Mouse (Mus musculus): ENCODE measurements around the gene Fgfr2. TPM values are rescaled to one million over a fixed set of nuclear protein-coding genes. Genes with fewer than 3 reads are reported as not detected.

The Fgfr2 gene
- polyA plus RNA-seq, 1 experiment from 2014 or later, result 67.0 TPM

DNA sequence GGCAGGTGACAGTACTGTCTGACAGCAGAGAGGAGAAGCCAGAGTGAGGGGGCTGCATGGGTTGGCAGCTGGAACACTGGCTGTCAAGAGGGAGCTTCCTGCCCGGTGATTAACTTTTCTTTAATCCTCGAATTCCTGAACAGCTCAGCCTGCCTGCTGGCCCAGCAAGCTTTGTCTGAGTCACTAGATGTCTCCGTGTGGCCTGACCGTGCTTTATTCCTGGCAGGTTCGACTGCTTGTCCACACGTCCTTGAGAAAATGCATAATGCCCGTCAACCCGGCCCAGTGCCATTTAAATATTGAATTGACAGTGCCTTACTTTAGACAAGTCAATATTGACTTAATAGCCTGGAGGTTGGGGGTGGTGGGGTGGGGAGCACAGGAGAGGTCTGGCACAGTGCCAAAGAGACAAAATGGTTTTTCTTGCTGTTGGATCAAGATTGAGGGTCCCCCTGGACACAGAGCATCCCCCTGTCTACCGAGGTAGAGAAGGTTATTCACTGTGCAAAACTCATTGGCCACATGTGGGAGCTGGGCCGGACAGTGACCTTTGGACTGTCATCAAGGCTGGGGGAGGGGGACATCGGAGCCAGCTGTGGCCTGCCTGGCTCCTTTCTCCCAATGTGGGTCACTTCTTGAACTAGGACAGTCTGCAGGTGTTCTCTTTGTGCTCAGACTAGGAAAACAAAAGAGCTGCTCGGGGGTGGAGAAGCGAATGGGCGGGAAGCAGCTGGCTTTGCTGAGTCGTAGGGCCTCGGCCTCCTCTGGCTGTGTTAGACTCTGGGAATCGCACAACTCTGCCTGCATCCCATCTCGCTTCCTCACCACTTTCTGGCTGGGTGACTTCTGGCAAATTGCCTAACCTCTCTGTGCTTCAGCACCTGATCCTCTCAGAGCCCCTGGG lies 2287.9 kb downstream of the Fgfr2 start:
- H3K4me3 ChIP-seq (replicated peaks), result no peak overlapping the region
- no peaks in the 10 kb centered on the region for H3K9me3 ChIP-seq
- peaks cover 19% of the 10 kb centered on the region for H3K4me1 ChIP-seq (replicated peaks)
- no peaks in the 10 kb centered on the region for H3K27me3 ChIP-seq (replicated peaks)
- H3K9ac ChIP-seq, result no peak overlapping the region; the same call in 1 of the 2 replicates
- H3K4me2 ChIP-seq (replicated peaks), result peak overlapping the region; percentile 12; the same call in 1 of the 2 replicates
- WGBS, result 18% methylated on average over 18 of the region's 18 CpGs
- ATAC-seq, result peak; percentile 52
- no peaks in the 10 kb centered on the region for H3K36me3 ChIP-seq
- H3K27ac ChIP-seq, result peak overlapping the region; percentile 25; the same call in 1 of the 2 replicates

- H3K36me3 ChIP-seq, result no peaks in the 10 kb centered on the region
- H3K4me1 ChIP-seq (replicated peaks), result peaks cover 19% of the 10 kb centered on the region
- H3K27ac ChIP-seq, result peak overlapping the region; percentile 25; the same call in 1 of the 2 replicates
- H3K4me2 ChIP-seq (replicated peaks), result peak overlapping the region; percentile 22; the same call in 1 of the 2 replicates
- ATAC-seq, result peak; percentile 95
- H3K9me3 ChIP-seq, result no peaks in the 10 kb centered on the region
- no peaks in the 10 kb centered on the region for H3K27me3 ChIP-seq (replicated peaks)
- 22% methylated on average over 21 of the region's 21 CpGs for WGBS
- H3K4me3 ChIP-seq (replicated peaks), result no peak overlapping the region
- no peak overlapping the region for H3K9ac ChIP-seq
Observed at GRCm38 (mm10) chr7:130834299-130834698, 2288.9 kb downstream of the Fgfr2 start.

DNA sequence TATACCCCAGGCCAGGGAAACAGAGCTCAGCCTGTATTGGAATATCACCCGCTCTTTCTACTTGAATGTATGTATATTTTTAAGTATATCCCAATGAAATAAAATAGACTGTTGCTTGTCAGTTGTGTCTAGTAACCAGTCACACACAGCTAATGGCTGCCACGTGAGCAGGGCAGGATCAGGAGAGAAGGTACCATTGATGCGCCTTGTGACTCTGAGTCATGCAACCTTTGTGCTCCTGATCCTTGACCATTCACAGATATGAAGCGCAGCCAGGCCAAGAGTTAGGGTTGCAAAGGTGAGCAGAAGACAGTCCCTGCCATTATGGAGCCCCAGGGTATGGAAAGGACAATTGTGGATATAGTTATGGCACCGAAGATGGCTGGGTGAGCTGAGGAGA lies 2291.6 kb downstream of the Fgfr2 start:
- Histone ChIP-seq H3K27me3 (replicated peaks) (no peaks in the 10 kb centered on the region), H3K4me2 (replicated peaks) (no peak overlapping the region), H3K36me3 (no peaks in the 10 kb centered on the region), H3K9me3 (no peaks in the 10 kb centered on the region), H3K4me3 (replicated peaks) (no peak overlapping the region), H3K27ac (no peak overlapping the region), H3K4me1 (replicated peaks) (peaks cover 19% of the 10 kb centered on the region), H3K9ac (no peak overlapping the region)
- no peak for ATAC-seq
- 86% methylated on average over 5 of the region's 5 CpGs for WGBS

GRCm38 (mm10) chr7:130828475-130828874 lies 2294.7 kb downstream of the Fgfr2 start:
- ATAC-seq, result no peak
- H3K27me3 ChIP-seq (replicated peaks), result no peaks in the 10 kb centered on the region
- no peak overlapping the region for H3K4me3 ChIP-seq (replicated peaks)
- H3K36me3 ChIP-seq, result no peaks in the 10 kb centered on the region
- no peak overlapping the region for H3K27ac ChIP-seq
- WGBS, result 90% methylated on average over 10 of the region's 10 CpGs
- H3K4me2 ChIP-seq (replicated peaks), result no peak overlapping the region
- no peaks in the 10 kb centered on the region for H3K4me1 ChIP-seq (replicated peaks)
- H3K9ac ChIP-seq, result no peak overlapping the region
- H3K9me3 ChIP-seq, result no peaks in the 10 kb centered on the region

GRCm38 (mm10) chr7:130827844-130828403 lies 2295.2 kb downstream of the Fgfr2 start:
- H3K36me3 ChIP-seq, result no peaks in the 10 kb centered on the region
- no peak overlapping the region for H3K27ac ChIP-seq
- no peaks in the 10 kb centered on the region for H3K9me3 ChIP-seq
- no peak for ATAC-seq
- no peaks in the 10 kb centered on the region for H3K27me3 ChIP-seq (replicated peaks)
- WGBS, result 90% methylated on average over 9 of the region's 9 CpGs
- H3K4me1 ChIP-seq (replicated peaks), result no peaks in the 10 kb centered on the region
- no peak overlapping the region for H3K4me3 ChIP-seq (replicated peaks)
- no peak overlapping the region for H3K4me2 ChIP-seq (replicated peaks)
- no peak overlapping the region for H3K9ac ChIP-seq

GRCm38 (mm10) chr7:130827431-130827830 lies 2295.7 kb downstream of the Fgfr2 start:
- no peaks in the 10 kb centered on the region for H3K9me3 ChIP-seq
- no peak overlapping the region for H3K4me2 ChIP-seq (replicated peaks)
- ATAC-seq, result no peak
- no peaks in the 10 kb centered on the region for H3K4me1 ChIP-seq (replicated peaks)
- H3K27ac ChIP-seq, result no peak overlapping the region
- no peaks in the 10 kb centered on the region for H3K27me3 ChIP-seq (replicated peaks)
- 31% methylated on average over 3 of the region's 3 CpGs for WGBS
- H3K4me3 ChIP-seq (replicated peaks), result no peak overlapping the region
- H3K9ac ChIP-seq, result no peak overlapping the region
- H3K36me3 ChIP-seq, result no peaks in the 10 kb centered on the region

- no peak for ATAC-seq
- Histone ChIP-seq H3K36me3 (no peaks in the 10 kb centered on the region), H3K4me2 (replicated peaks) (no peak overlapping the region), H3K9me3 (no peaks in the 10 kb centered on the region), H3K4me3 (replicated peaks) (no peak overlapping the region), H3K4me1 (replicated peaks) (no peaks in the 10 kb centered on the region), H3K27me3 (replicated peaks) (no peaks in the 10 kb centered on the region), H3K27ac (no peak overlapping the region), H3K9ac (no peak overlapping the region)
- 76% methylated on average over 3 of the region's 3 CpGs for WGBS
Observed at GRCm38 (mm10) chr7:130826343-130826742, 2296.8 kb downstream of the Fgfr2 start.

- Histone ChIP-seq H3K9ac (no peak overlapping the region), H3K4me1 (replicated peaks) (no peaks in the 10 kb centered on the region), H3K4me2 (replicated peaks) (no peak overlapping the region), H3K36me3 (no peaks in the 10 kb centered on the region), H3K9me3 (no peaks in the 10 kb centered on the region), H3K27ac (no peak overlapping the region), H3K27me3 (replicated peaks) (no peaks in the 10 kb centered on the region), H3K4me3 (replicated peaks) (no peak overlapping the region)
- no peak for ATAC-seq
- 43% methylated on average over 9 of the region's 9 CpGs for WGBS
Observed at GRCm38 (mm10) chr7:130823992-130824391, 2299.2 kb downstream of the Fgfr2 start.

GRCm38 (mm10) chr7:130819624-130820023 lies 2303.5 kb downstream of the Fgfr2 start:
- H3K27me3 ChIP-seq (replicated peaks), result no peaks in the 10 kb centered on the region
- H3K27ac ChIP-seq, result no peak overlapping the region
- no peaks in the 10 kb centered on the region for H3K36me3 ChIP-seq
- H3K9me3 ChIP-seq, result no peaks in the 10 kb centered on the region
- no peak overlapping the region for H3K4me3 ChIP-seq (replicated peaks)
- no peak overlapping the region for H3K9ac ChIP-seq
- peak; percentile 91 for ATAC-seq
- no peak overlapping the region for H3K4me2 ChIP-seq (replicated peaks)
- WGBS, result 43% methylated on average over 10 of the region's 10 CpGs
- no peaks in the 10 kb centered on the region for H3K4me1 ChIP-seq (replicated peaks)

- H3K9me3 ChIP-seq, result no peaks in the 10 kb centered on the region
- WGBS, result 68% methylated on average over 5 of the region's 5 CpGs
- H3K4me1 ChIP-seq (replicated peaks), result no peaks in the 10 kb centered on the region
- no peak for ATAC-seq
- no peak overlapping the region for H3K27ac ChIP-seq
- no peaks in the 10 kb centered on the region for H3K36me3 ChIP-seq
- no peak overlapping the region for H3K4me2 ChIP-seq (replicated peaks)
- H3K27me3 ChIP-seq (replicated peaks), result no peaks in the 10 kb centered on the region
- no peak overlapping the region for H3K9ac ChIP-seq
- H3K4me3 ChIP-seq (replicated peaks), result no peak overlapping the region
Observed at GRCm38 (mm10) chr7:130818813-130819212, 2304.3 kb downstream of the Fgfr2 start.

DNA sequence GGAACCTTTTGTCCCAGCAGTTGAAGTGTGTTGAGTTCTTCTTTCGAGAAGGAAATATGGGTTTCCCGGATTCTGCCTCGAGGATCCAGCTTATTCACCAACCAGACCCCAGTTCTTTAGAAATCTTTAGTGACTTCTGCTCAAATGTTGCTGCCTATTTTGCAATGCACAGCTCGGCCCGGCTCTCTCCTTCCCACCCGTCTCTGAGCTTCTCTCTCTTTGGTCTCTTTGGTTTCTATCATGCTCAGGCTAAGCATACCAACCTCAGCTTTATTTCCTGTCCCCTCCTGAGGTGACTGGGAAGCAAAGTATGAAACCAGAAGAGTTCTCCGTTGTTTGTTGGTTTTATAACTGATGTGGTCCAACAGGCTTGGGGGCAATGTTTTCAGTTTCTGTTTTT lies 2306.9 kb downstream of the Fgfr2 start:
- H3K27me3 ChIP-seq (replicated peaks), result no peaks in the 10 kb centered on the region
- H3K9me3 ChIP-seq, result no peaks in the 10 kb centered on the region
- H3K9ac ChIP-seq, result no peak overlapping the region
- H3K27ac ChIP-seq, result no peak overlapping the region
- no peak for ATAC-seq
- WGBS, result 85% methylated on average over 7 of the region's 7 CpGs
- H3K4me1 ChIP-seq (replicated peaks), result no peaks in the 10 kb centered on the region
- H3K36me3 ChIP-seq, result no peaks in the 10 kb centered on the region
- H3K4me3 ChIP-seq (replicated peaks), result no peak overlapping the region
- no peak overlapping the region for H3K4me2 ChIP-seq (replicated peaks)

GRCm38 (mm10) chr7:130815601-130816000 lies 2307.5 kb downstream of the Fgfr2 start:
- H3K4me1 ChIP-seq (replicated peaks), result no peaks in the 10 kb centered on the region
- H3K27me3 ChIP-seq (replicated peaks), result no peaks in the 10 kb centered on the region
- no peaks in the 10 kb centered on the region for H3K36me3 ChIP-seq
- no peak for ATAC-seq
- no peak overlapping the region for H3K4me2 ChIP-seq (replicated peaks)
- 93% methylated on average over 10 of the region's 10 CpGs for WGBS
- no peaks in the 10 kb centered on the region for H3K9me3 ChIP-seq
- H3K27ac ChIP-seq, result no peak overlapping the region
- H3K4me3 ChIP-seq (replicated peaks), result no peak overlapping the region
- no peak overlapping the region for H3K9ac ChIP-seq
